Mouse (Mus musculus): ENCODE measurements around the gene Mllt11.

DNA sequence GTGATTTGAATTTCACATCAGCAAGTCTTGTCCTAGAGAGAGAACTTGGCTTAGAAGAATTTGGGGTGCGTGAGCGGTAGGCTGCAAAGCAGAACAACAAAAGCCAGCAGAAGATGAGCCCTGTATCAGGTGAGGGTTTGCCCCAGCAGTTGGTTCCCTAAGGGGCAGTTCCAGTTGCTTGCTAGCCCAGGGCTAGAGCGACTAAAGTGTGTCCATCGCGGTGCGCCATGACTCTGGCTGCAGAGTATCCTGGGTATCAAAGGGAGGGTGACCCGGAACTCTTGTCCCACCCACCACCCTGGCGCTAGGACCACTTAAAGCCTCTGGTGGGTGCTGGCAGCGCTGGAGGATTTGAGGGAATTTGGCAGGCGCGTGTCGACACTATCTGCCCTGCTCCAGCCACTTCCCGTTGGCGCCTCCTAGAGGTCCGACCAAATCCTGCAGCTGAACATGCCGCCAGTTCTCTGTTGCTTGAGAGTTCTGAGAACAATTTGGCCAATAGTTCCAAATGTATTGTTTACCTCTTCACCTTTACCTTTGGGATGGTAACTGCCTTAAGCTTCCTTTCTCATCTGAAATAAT is 57.9 kb downstream of the Mllt11 start:
- no peak for TF ChIP-seq POLR2A (IDR thresholded peaks at IDR 0.05; ENCODE audit: insufficient read depth, low read depth, low read length)
- TF ChIP-seq CTCF (IDR thresholded peaks at IDR 0.05; ENCODE audit: insufficient read depth, low read depth, low read length) = peak; percentile 80
